Mouse (Mus musculus) kidney, adult 2 months (tissue): ENCODE measurements around the gene Exosc10.

Experiments used
- CTCF ChIP-seq: fragments of 200-500 bp; conservative IDR thresholded peaks from 2 replicates; pipeline ENCODE4 v1.5.1; 2011; ENCODE audit warnings: low read depth, mild to moderate bottlenecking, control low read depth, low read length, moderate library complexity, mixed read lengths; ENCODE audit not compliant: insufficient read depth, insufficient read length
- POLR2A ChIP-seq: fragments of 200-500 bp; IDR thresholded peaks from one replicate; pipeline ENCODE4 v1.6.1; 2011; ENCODE audit warnings: low read depth, low read length, control low read depth

DNA sequence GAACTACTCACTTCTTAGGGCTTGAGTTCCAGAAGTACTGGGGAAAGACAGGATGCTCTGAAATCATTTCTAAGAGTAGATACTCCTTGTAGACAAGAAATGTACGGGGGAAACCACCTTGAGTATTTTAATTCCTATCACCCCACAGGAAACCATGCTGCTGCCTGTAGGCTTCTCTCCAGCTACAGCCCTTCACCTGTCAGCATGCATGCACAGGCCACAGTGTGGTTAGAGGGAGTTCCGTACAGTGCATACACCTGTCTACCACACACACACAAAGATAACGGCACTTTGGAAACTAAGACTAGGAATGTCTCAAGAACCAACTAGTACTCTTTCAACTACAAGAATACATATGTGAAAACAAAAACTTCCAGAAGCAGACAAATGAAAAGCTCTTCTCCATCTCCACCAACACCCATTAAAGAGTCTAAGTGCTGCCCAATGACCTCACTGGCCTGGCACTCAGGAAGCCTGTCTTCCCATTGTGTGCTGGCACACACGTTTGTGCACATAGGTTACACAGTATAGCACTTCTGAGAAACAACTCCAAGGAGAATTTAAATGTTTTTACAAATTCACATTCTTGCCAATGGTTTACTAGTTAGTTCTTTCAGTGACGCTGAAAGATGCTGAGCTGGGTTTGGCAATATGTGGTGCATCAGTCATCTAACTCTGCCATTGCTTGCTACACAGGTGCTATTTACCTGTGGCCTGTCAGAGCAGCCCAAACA, 52.6 kb downstream of the Exosc10 start:
- TF ChIP-seq CTCF, result no peak
- TF ChIP-seq POLR2A, result no peak
